29 mouse cellular contexts compared by ENCODE assay signal in the genomic region with DNA sequence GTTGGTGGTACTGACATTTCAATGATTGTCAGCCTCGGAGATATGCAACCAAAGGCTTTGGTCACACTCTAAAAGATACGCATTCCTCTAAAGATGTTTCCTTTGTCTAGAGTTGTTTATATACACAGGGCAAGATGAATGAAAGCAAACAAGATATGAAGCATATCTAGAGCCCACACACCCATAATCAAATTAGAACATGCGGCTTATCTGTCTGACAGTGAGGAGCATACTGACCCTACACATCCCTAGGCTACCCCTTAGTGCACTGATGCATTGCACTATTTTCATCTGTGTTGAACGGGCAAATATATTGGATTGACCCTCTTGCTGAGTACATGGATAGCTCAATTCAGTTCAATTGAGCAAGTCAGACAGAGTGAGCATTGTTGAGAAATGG.
DNase-seq lines count a peak whose midpoint lies in the region; ATAC-seq lines count a peak whose summit lies in the region.
"Had no signal": no experiment of that assay in that cellular context is flagged by ENCODE, and none has a peak within 500 bp of the region (broad histone marks: within the 10 kb centered on the region; RNA-seq: fewer than 3 reads in every experiment).

No protein-coding gene starts in this region.

- H3K9ac ChIP-seq in liver, embryonic 12.5 days: no peak overlapping the region
- no peak overlapping the region for H3K9ac ChIP-seq in liver, embryonic 16.5 days (ENCODE audit: low read depth, low read length)
- H3K9ac ChIP-seq in intestine, embryonic 16.5 days (ENCODE audit: low read depth, low read length): no peak overlapping the region
- H3K9ac ChIP-seq: embryonic facial prominence, embryonic 12.5 days; heart, embryonic 15.5 days; hindbrain, embryonic 12.5 days; limb, embryonic 15.5 days; lung, embryonic 15.5 days; midbrain, embryonic 12.5 days; neural tube, embryonic 12.5 days had no signal

- H3K4me3 ChIP-seq in liver, embryonic 12.5 days: no peak overlapping the region
- H3K4me3 ChIP-seq in liver, embryonic 16.5 days (ENCODE audit: low read depth, low read length): no peak overlapping the region
- H3K4me3 ChIP-seq in intestine, embryonic 16.5 days (ENCODE audit: low read length): no peak overlapping the region
- H3K4me3 ChIP-seq: embryonic facial prominence, embryonic 12.5 days; gastrocnemius, adult 2 months; heart, embryonic 15.5 days; hindbrain, embryonic 12.5 days; limb, embryonic 10.5 days; limb, embryonic 15.5 days; lung, embryonic 15.5 days; midbrain, embryonic 12.5 days; myocyte; neural tube, embryonic 12.5 days had no signal

- DNase-seq in thymus, postnatal 0 days (ENCODE audit: low spot score): peak; percentile 14
- DNase-seq in thymus, postnatal 36 days: no peak
- no peak for DNase-seq in cerebellum, postnatal 36 days
- DNase-seq: adrenal gland, postnatal 10 days; B cell, adult 2 months; cerebellum, adult 11 months; cerebellum, adult 9-10 months; embryo, embryonic 11 days; gastrocnemius, adult 2 months; heart, postnatal 36 days; kidney, adult 9 months; kidney, postnatal 14 days; layer of hippocampus, adult 9-11 months; thymus, postnatal 14 days had no signal

- peak; percentile 91 for ATAC-seq in liver, embryonic 12.5 days
- peak; percentile 89 for ATAC-seq in liver, embryonic 16.5 days (ENCODE audit: low read depth)
- no peak for ATAC-seq in intestine, embryonic 16.5 days
- ATAC-seq: forebrain, embryonic 14.5 days; hindbrain, postnatal 0 days; intestine, postnatal 0 days had no signal

- no peaks in the 10 kb centered on the region for H3K9me3 ChIP-seq in liver, embryonic 12.5 days (replicated peaks)
- H3K9me3 ChIP-seq in liver, embryonic 16.5 days (replicated peaks; ENCODE audit: control insufficient read depth, low read length): no peaks in the 10 kb centered on the region
- no peaks in the 10 kb centered on the region for H3K9me3 ChIP-seq in intestine, embryonic 16.5 days (ENCODE audit: control insufficient read depth, low read length)
- H3K9me3 ChIP-seq: embryonic facial prominence, embryonic 12.5 days; heart, embryonic 15.5 days; hindbrain, embryonic 12.5 days; limb, embryonic 10.5 days; limb, embryonic 15.5 days; lung, embryonic 15.5 days; midbrain, embryonic 12.5 days; neural tube, embryonic 12.5 days had no signal

- 0 out of 2 replicates have a peak overlapping the region, but pooled peaks have one; percentile 3 for H3K4me2 ChIP-seq in liver, embryonic 12.5 days
- no peak overlapping the region for H3K4me2 ChIP-seq in liver, embryonic 16.5 days (ENCODE audit: low read depth, low read length)
- no peak overlapping the region for H3K4me2 ChIP-seq in intestine, embryonic 16.5 days (ENCODE audit: low read depth, low read length)
- H3K4me2 ChIP-seq: embryonic facial prominence, embryonic 12.5 days; heart, embryonic 15.5 days; hindbrain, embryonic 12.5 days; limb, embryonic 15.5 days; lung, embryonic 15.5 days; midbrain, embryonic 12.5 days; neural tube, embryonic 12.5 days had no signal

- no peaks in the 10 kb centered on the region for H3K36me3 ChIP-seq in liver, embryonic 12.5 days
- no peaks in the 10 kb centered on the region for H3K36me3 ChIP-seq in liver, embryonic 16.5 days (ENCODE audit: control insufficient read depth, insufficient read depth)
- H3K36me3 ChIP-seq in intestine, embryonic 16.5 days (ENCODE audit: control insufficient read depth, insufficient read depth, low read length): no peaks in the 10 kb centered on the region
- H3K36me3 ChIP-seq: embryonic facial prominence, embryonic 12.5 days; heart, embryonic 15.5 days; hindbrain, embryonic 12.5 days; limb, embryonic 10.5 days; limb, embryonic 15.5 days; lung, embryonic 15.5 days; midbrain, embryonic 12.5 days; neural tube, embryonic 12.5 days had no signal

- 16% methylated on average over 4 of the region's 4 CpGs for WGBS in liver, embryonic 12.5 days (ENCODE audit: insufficient replicate concordance)
- WGBS in liver, embryonic 16.5 days (ENCODE audit: insufficient replicate concordance): 32% methylated on average over 4 of the region's 4 CpGs
- WGBS in intestine, embryonic 16.5 days: 68% methylated on average over 4 of the region's 4 CpGs

- no peak overlapping the region for H3K27ac ChIP-seq in liver, embryonic 12.5 days
- H3K27ac ChIP-seq in liver, embryonic 16.5 days (ENCODE audit: low read length): no peak overlapping the region
- H3K27ac ChIP-seq in intestine, embryonic 16.5 days (ENCODE audit: low read length): no peak overlapping the region
- H3K27ac ChIP-seq: embryonic facial prominence, embryonic 12.5 days; gastrocnemius, adult 2 months; hindbrain, embryonic 12.5 days; hindbrain, postnatal 0 days; limb, embryonic 15.5 days; lung, embryonic 15.5 days; midbrain, embryonic 12.5 days; neural tube, embryonic 12.5 days had no signal

- 0 out of 2 replicates have a peak, but pooled peaks cover 3% of the 10 kb centered on the region for H3K27me3 ChIP-seq in liver, embryonic 12.5 days (replicated peaks)
- H3K27me3 ChIP-seq in liver, embryonic 16.5 days (ENCODE audit: control insufficient read depth, insufficient read depth, low read depth, low read length): no peaks in the 10 kb centered on the region
- H3K27me3 ChIP-seq in intestine, embryonic 16.5 days (replicated peaks; ENCODE audit: control insufficient read depth, insufficient read depth, low read length): no peaks in the 10 kb centered on the region
- H3K27me3 ChIP-seq: embryonic facial prominence, embryonic 12.5 days; heart, embryonic 15.5 days; hindbrain, embryonic 12.5 days; limb, embryonic 15.5 days; lung, embryonic 15.5 days; midbrain, embryonic 12.5 days; neural tube, embryonic 12.5 days had no signal

- peaks cover 22% of the 10 kb centered on the region for H3K4me1 ChIP-seq in liver, embryonic 12.5 days
- H3K4me1 ChIP-seq in liver, embryonic 16.5 days (ENCODE audit: control insufficient read depth, low read depth, low read length): peaks cover 19% of the 10 kb centered on the region
- H3K4me1 ChIP-seq in intestine, embryonic 16.5 days (ENCODE audit: control insufficient read depth, insufficient read depth, low read length): no peaks in the 10 kb centered on the region
- H3K4me1 ChIP-seq: embryonic facial prominence, embryonic 12.5 days; limb, embryonic 15.5 days; lung, embryonic 15.5 days; neural tube, embryonic 12.5 days had no signal
